Mouse (Mus musculus): ENCODE results near the gene Map2k6.

DNA sequence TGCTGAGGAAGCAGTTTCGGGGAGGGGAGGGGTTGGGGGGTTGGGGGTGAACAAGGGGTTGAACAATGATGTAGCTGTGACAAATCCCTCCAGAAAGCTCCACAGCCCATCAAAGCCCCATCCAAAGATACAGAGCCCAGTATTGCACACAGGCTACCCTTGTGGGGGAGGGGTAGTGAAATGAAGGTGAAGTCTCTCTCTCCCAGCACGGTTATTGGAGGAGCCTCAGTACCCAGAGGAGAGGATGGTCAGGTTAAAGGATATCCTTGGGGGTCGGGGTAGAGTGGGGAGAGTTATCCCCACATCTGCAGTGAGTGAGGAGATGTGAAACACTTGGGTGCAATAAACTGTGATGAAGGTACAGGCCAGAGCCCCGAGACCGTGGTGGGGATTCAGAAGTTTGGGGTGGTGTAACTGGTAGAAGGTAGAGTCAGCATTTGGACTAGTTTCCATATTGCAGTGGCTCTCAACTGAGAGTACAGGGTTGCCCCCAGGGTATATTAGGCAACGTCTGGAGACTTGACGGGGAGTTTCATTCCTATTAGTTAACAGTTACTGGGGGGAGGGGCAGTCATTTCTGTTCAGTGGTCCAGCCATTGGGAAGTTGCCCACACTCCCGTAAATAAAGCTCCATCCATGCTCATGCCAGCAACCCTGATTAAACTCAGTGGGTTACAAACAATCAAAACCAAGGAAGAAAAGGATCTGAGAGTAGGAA, 37.1 kb downstream of the Map2k6 start:
- TF ChIP-seq POLR2A (IDR thresholded peaks at IDR 0.05; ENCODE audit: control insufficient read depth, extremely low read depth, insufficient read depth, low read length, poor library complexity) (no peak), CTCF (IDR thresholded peaks at IDR 0.05; ENCODE audit: borderline replicate concordance, control insufficient read depth, extremely low read depth, insufficient read depth, low read length, poor library complexity) (no peak)
